Mouse (Mus musculus) bone marrow, adult 2 months (tissue): ENCODE results near the gene Dhx37. TPM values are rescaled to one million over a fixed set of nuclear protein-coding genes. Genes with fewer than 3 reads are reported as not detected.
"Not testable (repeated sequence)": the region's sequence is repeated elsewhere in the genome, so short reads cannot be mapped to it uniquely, and the experiment has no call there.

ENCODE experiments used
- H3K27ac ChIP-seq: fragments of 200-500 bp; 2 replicates; pipeline ENCODE4 v1.5.1; 2012; ENCODE audit warnings: low read depth, mild to moderate bottlenecking, control low read depth, inconsistent platforms, low read length; ENCODE audit not compliant: control insufficient read depth, poor library complexity, insufficient read depth
- H3K4me1 ChIP-seq: fragments of 200-500 bp; 2 replicates; pipeline ENCODE4 v1.6.1; 2011; ENCODE audit warnings: low read length; ENCODE audit not compliant: control insufficient read depth, insufficient read depth
- H3K4me3 ChIP-seq: fragments of 200-500 bp; replicated peaks from 2 replicates; pipeline ENCODE3; 2011; ENCODE audit warnings: mild to moderate bottlenecking, low read depth, low read length, control low read depth; ENCODE audit not compliant: control insufficient read depth
- CTCF ChIP-seq: fragments of 200-500 bp; IDR thresholded peaks from 2 replicates; pipeline ENCODE4 v1.5.1; 2011; ENCODE audit warnings: low read length, control low read depth; ENCODE audit not compliant: control insufficient read depth, insufficient read depth
- POLR2A ChIP-seq: fragments of 200-500 bp; IDR thresholded peaks from 2 replicates; pipeline ENCODE4 v1.6.1; 2011; ENCODE audit warnings: low read depth, mild to moderate bottlenecking, control low read depth, low read length, borderline replicate concordance; ENCODE audit not compliant: control insufficient read depth
- WGBS: fragments of 180-500 bp; shearing (Covaris S2); methylation state at CpG from one replicate; pipeline ENCODE4 v1.1.7; 2018; 5-methylcytosine and 5-hydroxymethylcytosine counted together
- polyA plus RNA-seq: library from polyadenylated mRNA; stranded (reverse); fragments of >200 nt; gene quantifications from 2 replicates; pipeline ENCODE4 v1.2.4, GENCODE M21; 2011; ENCODE audit warnings: low replicate concordance; ENCODE audit not compliant: missing spikeins, insufficient read depth, insufficient read length

The Dhx37 gene
- polyA plus RNA-seq, 1 experiment: 36.6 TPM

- TF ChIP-seq POLR2A: no peak
- TF ChIP-seq CTCF: no peak
- no peak overlapping the region for H3K27ac ChIP-seq
- H3K4me1 ChIP-seq: peaks cover 1% of the 10 kb centered on the region; the same call in 1 of the 2 replicates
- H3K4me3 ChIP-seq: no peak overlapping the region
- WGBS: 90% methylated on average over 10 of the region's 10 CpGs
These were observed 7.6 kb downstream of the Dhx37 start for GRCm38 (mm10) chr5:125426343-125426742.

GRCm38 (mm10) chr5:125425698-125426276, 8.1 kb downstream of the Dhx37 start:
- Histone ChIP-seq H3K4me3 (no peak overlapping the region), H3K27ac (no peak overlapping the region), H3K4me1 (peaks cover 1% of the 10 kb centered on the region; the same call in 1 of the 2 replicates)
- 80% methylated on average over 10 of the region's 10 CpGs for WGBS
- TF ChIP-seq POLR2A: no peak
- TF ChIP-seq CTCF: no peak

GRCm38 (mm10) chr5:125419124-125419523, 14.8 kb downstream of the Dhx37 start:
- 23% methylated on average over 11 of the region's 11 CpGs for WGBS
- TF ChIP-seq CTCF (no peak), POLR2A (no peak)
- Histone ChIP-seq H3K4me3 (no peak overlapping the region), H3K4me1 (peaks cover 2% of the 10 kb centered on the region), H3K27ac (no peak overlapping the region)

- Histone ChIP-seq H3K27ac (peak overlapping the region; percentile 22; the same call in 1 of the 2 replicates), H3K4me3 (no peak overlapping the region), H3K4me1 (peaks cover 2% of the 10 kb centered on the region)
- no peak for TF ChIP-seq POLR2A
- TF ChIP-seq CTCF: no peak
- WGBS: 83% methylated on average over 12 of the region's 12 CpGs
These were observed 15.3 kb downstream of the Dhx37 start for GRCm38 (mm10) chr5:125418636-125419035.

GRCm38 (mm10) chr5:125416183-125416582, 17.7 kb downstream of the Dhx37 start:
- no peak overlapping the region for H3K27ac ChIP-seq
- WGBS: 83% methylated on average over 8 of the region's 8 CpGs

GRCm38 (mm10) chr5:125413763-125414162, 20.2 kb downstream of the Dhx37 start:
- H3K4me3 ChIP-seq: no peak overlapping the region
- WGBS: 84% methylated on average over 4 of the region's 4 CpGs
- no peak for TF ChIP-seq POLR2A
- no peak for TF ChIP-seq CTCF
- H3K4me1 ChIP-seq: peaks cover under 1% of the 10 kb centered on the region
- H3K27ac ChIP-seq: no peak overlapping the region

More at GRCm38 (mm10) chr5:125416183-125416582, 17.7 kb downstream of the Dhx37 start:
- Histone ChIP-seq H3K4me3 (no peak overlapping the region), H3K4me1 (peaks cover 2% of the 10 kb centered on the region)
- no peak for TF ChIP-seq POLR2A
- no peak for TF ChIP-seq CTCF

- H3K4me3 ChIP-seq, H3K27ac ChIP-seq, H3K4me1 ChIP-seq: not testable (repeated sequence)
- WGBS: 48% methylated on average over 8 of the region's 8 CpGs
These were observed 21.4 kb downstream of the Dhx37 start for GRCm38 (mm10) chr5:125412536-125412935.

- 58% methylated on average over 5 of the region's 5 CpGs for WGBS
- Histone ChIP-seq H3K27ac (no peak overlapping the region), H3K4me3 (no peak overlapping the region), H3K4me1 (peaks cover 1% of the 10 kb centered on the region; the same call in 1 of the 2 replicates)
- TF ChIP-seq CTCF (peak; percentile 66), POLR2A (no peak)
These were observed 21.9 kb downstream of the Dhx37 start for GRCm38 (mm10) chr5:125411972-125412530.

- WGBS: 60% methylated on average over 20 of the region's 20 CpGs
- Histone ChIP-seq H3K27ac (no peak overlapping the region), H3K4me3 (peak overlapping the region; percentile 42), H3K4me1 (peaks cover 2% of the 10 kb centered on the region; the same call in 1 of the 2 replicates)
- TF ChIP-seq CTCF: no peak
- TF ChIP-seq POLR2A: no peak
These were observed 24.4 kb downstream of the Dhx37 start for GRCm38 (mm10) chr5:125409348-125410090.
